Mouse (Mus musculus) thymus, adult 2 months (tissue): ENCODE results near the gene Vmn1r6.

Experiments
- CTCF ChIP-seq: fragments of 200-500 bp; IDR thresholded peaks from 2 replicates; pipeline ENCODE4 v1.5.1; 2012; ENCODE audit warnings: mild to moderate bottlenecking, control low read depth, low read length, moderate library complexity, borderline replicate concordance; ENCODE audit not compliant: control insufficient read depth, poor library complexity, insufficient read depth; ENCODE audit errors: extremely low read depth
- POLR2A ChIP-seq: fragments of 200-500 bp; IDR thresholded peaks from 2 replicates; pipeline ENCODE4 v1.6.1; 2012; ENCODE audit warnings: mild to moderate bottlenecking, low read length, control low read depth, moderate library complexity; ENCODE audit not compliant: control insufficient read depth, poor library complexity, insufficient read depth; ENCODE audit errors: extremely low read depth

- TF ChIP-seq CTCF: no peak
- TF ChIP-seq POLR2A: no peak
Measured at GRCm38 (mm10) chr6:56956436-56956835, 40.6 kb upstream of the Vmn1r6 start.
